Mouse (Mus musculus): Measurements from ENCODE around the gene Ap2b1.

GRCm38 (mm10) chr11:83424681-83425080 lies 125.9 kb downstream of the Ap2b1 start:
- TF ChIP-seq CTCF (IDR thresholded peaks at IDR 0.05) (peak; percentile 96), EP300 (IDR thresholded peaks at IDR 0.05; ENCODE audit: insufficient read depth, low read depth, low read length) (peak; percentile 84; the same call in 1 of the 2 replicates), POLR2A (IDR thresholded peaks at IDR 0.05; ENCODE audit: insufficient read depth, low read depth, low read length) (no peak)

Data from heart, adult 2 months (tissue).